Mouse (Mus musculus) intestine, postnatal 0 days (tissue): ENCODE measurements around the gene Foxp4. TPM values are rescaled to one million over a fixed set of nuclear protein-coding genes. Genes with fewer than 3 reads are reported as not detected.
A peak's percentile ranks its signal among the peaks of the same experiment; 100 is the strongest.

ENCODE experiments used
- ATAC-seq: fragments of 200-750 bp; cut with Nextera tagmentation; 2 replicates; pipeline ENCODE4 v1.8.0; 2017; ENCODE audit warnings: mild to moderate bottlenecking, moderate TSS enrichment, moderate library complexity
- H3K27ac ChIP-seq: fragments of 300-500 bp; sonication (generic); 2 replicates; pipeline ENCODE4 v1.5.1; 2014; ENCODE audit warnings: mild to moderate bottlenecking, low read depth, low read length, moderate library complexity
- H3K27me3 ChIP-seq: fragments of 300-500 bp; sonication (generic); replicated peaks from 2 replicates; pipeline ENCODE4 v1.6.1; 2014; ENCODE audit warnings: low read length, mixed read lengths; ENCODE audit not compliant: control insufficient read depth, insufficient read depth
- H3K36me3 ChIP-seq: fragments of 300-500 bp; sonication (generic); 2 replicates; pipeline ENCODE4 v1.6.1; 2014; ENCODE audit warnings: mild to moderate bottlenecking, moderate library complexity; ENCODE audit not compliant: control insufficient read depth, insufficient read depth
- H3K4me1 ChIP-seq: fragments of 300-500 bp; sonication (generic); replicated peaks from 2 replicates; pipeline ENCODE4 v1.6.1; 2014; ENCODE audit warnings: antibody characterized with exemption, low read length, mixed read lengths; ENCODE audit not compliant: control insufficient read depth, insufficient read depth
- H3K4me2 ChIP-seq: fragments of 300-500 bp; sonication (generic); replicated peaks from 2 replicates; pipeline ENCODE4 v1.6.1; 2014; ENCODE audit warnings: low read depth, mild to moderate bottlenecking, moderate library complexity
- H3K4me3 ChIP-seq: fragments of 300-500 bp; sonication (generic); 2 replicates; pipeline ENCODE4 v1.5.1; 2014; ENCODE audit warnings: low read depth, low read length
- H3K9ac ChIP-seq: fragments of 300-500 bp; sonication (generic); 2 replicates; pipeline ENCODE4 v1.6.1; 2014; ENCODE audit warnings: mild to moderate bottlenecking, low read depth, low read length
- H3K9me3 ChIP-seq: fragments of 300-500 bp; sonication (generic); 2 replicates; pipeline ENCODE4 v1.6.1; 2016; ENCODE audit warnings: mixed run types; ENCODE audit not compliant: control insufficient read depth
- CTCF ChIP-seq: sonication (generic); IDR thresholded peaks from 2 replicates; pipeline ENCODE4 v1.5.1; 2016; ENCODE audit warnings: low read depth, mild to moderate bottlenecking, control low read depth, antibody characterized with exemption, moderate library complexity
- WGBS: fragments of 180-500 bp; shearing (Covaris S2); extraction: QIAGEN DNeasy Blood & Tissue Kit; methylation state at CpG from one replicate; pipeline ENCODE4 v1.1.7; 2014; 5-methylcytosine and 5-hydroxymethylcytosine counted together
- polyA plus RNA-seq: library from polyadenylated mRNA; unstranded; fragments of >200 nt; fragmentation: Nextera tagmentation; extraction: Ambion mirVana; gene quantifications from 2 replicates; pipeline ENCODE4 v1.2.1, GENCODE M21; 2015

The Foxp4 gene
- polyA plus RNA-seq, 1 experiment from 2014 or later, result 12.9 TPM

- Histone ChIP-seq H3K4me1 (no peaks in the 10 kb centered on the region), H3K27ac (no peak overlapping the region), H3K27me3 (0 out of 2 replicates have a peak, but pooled peaks cover 4% of the 10 kb centered on the region), H3K9ac (no peak overlapping the region), H3K9me3 (no peaks in the 10 kb centered on the region), H3K4me3 (no peak overlapping the region), H3K36me3 (no peaks in the 10 kb centered on the region), H3K4me2 (no peak overlapping the region)
- TF ChIP-seq CTCF, result no peak
- no peak for ATAC-seq
- 33% methylated on average over 6 of the region's 6 CpGs for WGBS
Measured at GRCm38 (mm10) chr17:47837808-47838207, 86.6 kb downstream of the Foxp4 start.

GRCm38 (mm10) chr17:47834482-47834767 is 90.0 kb downstream of the Foxp4 start, which contains the start of gene Mdfi:
TSS of gene Mdfi (minus strand) at chr17:47834691.
- Histone ChIP-seq H3K9ac (peak within 1 kb of the TSS; percentile 59), H3K4me2 (peak within 1 kb of the TSS; percentile 88), H3K4me1 (no peaks in the 10 kb centered on the region), H3K27ac (peak within 1 kb of the TSS; percentile 3; the same call in 1 of the 2 replicates), H3K36me3 (no peaks in the 10 kb centered on the region), H3K9me3 (no peaks in the 10 kb centered on the region), H3K4me3 (peak within 1 kb of the TSS; percentile 59), H3K27me3 (0 out of 2 replicates have a peak, but pooled peaks cover 4% of the 10 kb centered on the region)
- TF ChIP-seq CTCF, result no peak
- ATAC-seq, result peak; percentile 41; the same call in 1 of the 2 replicates
- 1% methylated on average over 18 of the region's 18 CpGs for WGBS

GRCm38 (mm10) chr17:47833628-47834481 is 90.6 kb downstream of the Foxp4 start:
- TF ChIP-seq CTCF, result no peak
- no peaks in the 10 kb centered on the region for H3K36me3 ChIP-seq
- H3K27me3 ChIP-seq, result 0 out of 2 replicates have a peak, but pooled peaks cover 4% of the 10 kb centered on the region
- peak overlapping the region; percentile 88 for H3K4me2 ChIP-seq
- peak overlapping the region; percentile 59 for H3K4me3 ChIP-seq
- H3K9me3 ChIP-seq, result no peaks in the 10 kb centered on the region
- ATAC-seq, result no peak
- H3K4me1 ChIP-seq, result no peaks in the 10 kb centered on the region
- H3K27ac ChIP-seq, result peak overlapping the region; percentile 3; the same call in 1 of the 2 replicates
- peak overlapping the region; percentile 59 for H3K9ac ChIP-seq
- WGBS, result 2% methylated on average over 45 of the region's 45 CpGs

- TF ChIP-seq CTCF, result no peak
- H3K36me3 ChIP-seq, result no peaks in the 10 kb centered on the region
- peak overlapping the region; percentile 59 for H3K9ac ChIP-seq
- H3K9me3 ChIP-seq, result no peaks in the 10 kb centered on the region
- no peaks in the 10 kb centered on the region for H3K4me1 ChIP-seq
- 0 out of 2 replicates have a peak, but pooled peaks have one; percentile 36 for ATAC-seq
- peak overlapping the region; percentile 59 for H3K4me3 ChIP-seq
- WGBS, result under 1% methylated on average over 44 of the region's 45 CpGs
- peak overlapping the region; percentile 60 for H3K27ac ChIP-seq
- H3K4me2 ChIP-seq, result peak overlapping the region; percentile 88
- 0 out of 2 replicates have a peak, but pooled peaks cover 4% of the 10 kb centered on the region for H3K27me3 ChIP-seq
Measured at GRCm38 (mm10) chr17:47833029-47833627, 91.3 kb downstream of the Foxp4 start.

GRCm38 (mm10) chr17:47832501-47833028 is 91.9 kb downstream of the Foxp4 start:
- Histone ChIP-seq H3K4me2 (peak overlapping the region; percentile 88), H3K4me1 (no peaks in the 10 kb centered on the region), H3K27ac (peak overlapping the region; percentile 60), H3K9ac (peak overlapping the region; percentile 59), H3K27me3 (0 out of 2 replicates have a peak, but pooled peaks cover 4% of the 10 kb centered on the region), H3K4me3 (peak overlapping the region; percentile 59), H3K9me3 (no peaks in the 10 kb centered on the region), H3K36me3 (no peaks in the 10 kb centered on the region)
- 7% methylated on average over 17 of the region's 17 CpGs for WGBS
- 0 out of 2 replicates have a peak, but pooled peaks have one; percentile 15 for ATAC-seq
- TF ChIP-seq CTCF, result no peak

- no peak for TF ChIP-seq CTCF
- Histone ChIP-seq H3K9me3 (no peaks in the 10 kb centered on the region), H3K27me3 (0 out of 2 replicates have a peak, but pooled peaks cover 4% of the 10 kb centered on the region), H3K4me3 (peak overlapping the region; percentile 59; the same call in 1 of the 2 replicates), H3K36me3 (no peaks in the 10 kb centered on the region), H3K4me1 (no peaks in the 10 kb centered on the region), H3K9ac (no peak overlapping the region), H3K4me2 (peak overlapping the region; percentile 88), H3K27ac (no peak overlapping the region)
- WGBS, result 59% methylated on average over 5 of the region's 5 CpGs
- ATAC-seq, result no peak
Measured at GRCm38 (mm10) chr17:47831772-47832171, 92.7 kb downstream of the Foxp4 start.
